Mouse (Mus musculus) large intestine, adult 2 months (tissue): ENCODE measurements around the gene Mettl22. TPM values are rescaled to one million over a fixed set of nuclear protein-coding genes. Genes with fewer than 3 reads are reported as not detected.

Source experiments
- DNase-seq: peaks from one replicate; pipeline ENCODE4 v3.0.0-alpha.2; 2012; ENCODE audit warnings: low read depth, low spot score
- WGBS: fragments of 180-500 bp; shearing (Covaris S2); methylation state at CpG from one replicate; pipeline ENCODE4 v1.1.7; 2018; 5-methylcytosine and 5-hydroxymethylcytosine counted together
- polyA plus RNA-seq: library from polyadenylated mRNA; depleted of rRNA; stranded (reverse); fragments of >200 nt; gene quantifications from 2 replicates; pipeline ENCODE4 v1.2.3, GENCODE M21; 2012; rRNA removed

Mettl22 gene
- 10.4 and 12.2 TPM in 2 replicates for polyA plus RNA-seq

DNA sequence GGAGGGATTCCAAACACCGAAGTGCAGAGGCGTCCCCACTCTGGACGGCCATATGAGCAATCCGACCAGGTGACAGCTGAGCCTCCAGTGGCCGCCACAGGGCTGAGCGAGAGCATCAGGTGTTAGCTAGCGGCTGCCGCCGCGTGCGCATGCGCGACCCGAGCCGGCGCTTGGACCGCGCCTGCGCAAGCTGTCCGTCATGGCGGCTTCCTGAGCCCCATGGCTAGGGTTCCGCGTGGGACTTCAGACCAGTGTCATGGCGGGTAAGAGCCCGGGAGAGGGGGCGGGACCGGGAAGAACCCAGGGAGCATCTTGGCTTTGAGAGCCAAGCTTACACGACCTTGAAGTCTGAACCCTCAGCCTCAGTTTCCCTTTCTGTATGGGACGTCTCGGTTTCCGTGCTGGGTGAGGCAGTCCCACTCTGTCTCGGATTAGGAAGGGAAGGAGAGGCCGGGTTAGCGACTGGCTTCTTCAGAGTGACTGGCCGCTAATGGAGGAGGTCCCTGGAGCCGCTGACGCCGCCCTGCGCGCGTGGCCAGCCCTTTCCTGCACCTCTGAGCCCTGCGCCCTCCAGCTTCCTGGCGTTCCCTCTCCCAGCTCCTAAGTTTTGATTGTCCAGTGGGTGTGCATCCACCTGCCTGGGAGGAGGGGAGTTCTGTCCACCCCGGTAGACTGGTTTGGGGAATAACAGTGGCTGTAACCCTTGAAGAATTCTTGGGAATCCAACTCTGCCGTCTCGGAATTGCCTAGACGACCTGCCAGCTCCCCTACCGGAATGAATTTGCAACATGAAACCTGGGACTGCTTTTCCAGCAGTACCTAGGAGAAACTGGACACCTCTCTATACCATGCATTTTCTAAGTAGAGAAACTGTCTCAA is at the start of gene Mettl22:
Mettl22 (plus strand) TSS at position 186 of the 879 bp plus-strand sequence.
- DNase-seq, result peak; percentile 67
- WGBS, result 1% methylated on average over 48 of the region's 48 CpGs

GRCm38 (mm10) chr16:8420842-8421241 is 49.7 kb upstream of the Mettl22 start:
- no peak for DNase-seq

GRCm38 (mm10) chr16:8423626-8424114 is 46.9 kb upstream of the Mettl22 start:
- WGBS, result 38% methylated on average over 7 of the region's 7 CpGs
- DNase-seq, result no peak

More at GRCm38 (mm10) chr16:8420842-8421241, 49.7 kb upstream of the Mettl22 start:
- WGBS, result 80% methylated on average over 4 of the region's 4 CpGs

- 6% methylated on average over 43 of the region's 43 CpGs for WGBS
- no peak for DNase-seq
These were observed 46.2 kb upstream of the Mettl22 start for GRCm38 (mm10) chr16:8424161-8424970.

DNA sequence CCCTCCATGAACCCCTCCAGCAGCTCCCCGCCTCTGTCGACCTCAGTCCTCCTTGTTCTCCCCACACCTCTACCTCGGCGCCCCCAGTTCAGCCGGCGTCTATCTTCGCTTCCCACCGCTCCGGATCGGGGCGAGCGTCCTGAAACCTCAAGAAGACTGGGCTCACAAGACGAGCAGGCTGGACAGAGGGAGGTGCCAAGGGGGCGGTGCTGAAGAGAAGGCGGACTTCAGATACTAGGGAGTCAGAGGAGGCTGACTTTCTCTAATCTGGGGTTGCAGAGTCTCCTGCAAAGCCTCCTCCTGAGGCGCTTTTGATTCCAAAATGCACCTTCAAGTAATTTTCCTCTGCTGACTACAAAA is 45.6 kb upstream of the Mettl22 start, which contains the start of gene Tmem114:
Tmem114 (minus strand) TSS at position 166 of the 360 bp plus-strand sequence.
- 2% methylated on average over 16 of the region's 16 CpGs for whole genome bisulfite sequencing
- no peak for DNase-seq

- no peak for DNase-seq
- WGBS, result 72% methylated on average over 5 of the region's 5 CpGs
These were observed 44.9 kb upstream of the Mettl22 start for GRCm38 (mm10) chr16:8425736-8426135.

DNA sequence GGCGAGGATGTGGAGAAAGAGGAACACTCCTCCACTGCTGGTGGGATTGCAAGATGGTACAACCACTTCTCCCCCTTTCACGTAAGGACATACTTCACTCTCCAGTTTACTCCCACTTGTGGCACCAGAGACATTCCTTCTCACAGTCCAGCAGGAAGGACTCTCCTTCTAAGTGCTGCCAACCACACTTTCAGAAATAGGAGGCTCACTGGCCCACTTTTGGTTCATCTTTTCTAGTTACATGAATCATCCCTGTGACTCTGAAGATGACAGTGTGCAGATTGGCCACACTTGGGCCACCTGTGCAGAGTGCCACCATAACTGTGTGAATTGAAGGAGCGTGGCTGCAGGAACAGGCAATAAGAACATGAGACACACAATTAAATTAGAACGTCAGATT is 41.1 kb upstream of the Mettl22 start:
- DNase-seq, result no peak
- 78% methylated on average over 4 of the region's 4 CpGs for WGBS

DNA sequence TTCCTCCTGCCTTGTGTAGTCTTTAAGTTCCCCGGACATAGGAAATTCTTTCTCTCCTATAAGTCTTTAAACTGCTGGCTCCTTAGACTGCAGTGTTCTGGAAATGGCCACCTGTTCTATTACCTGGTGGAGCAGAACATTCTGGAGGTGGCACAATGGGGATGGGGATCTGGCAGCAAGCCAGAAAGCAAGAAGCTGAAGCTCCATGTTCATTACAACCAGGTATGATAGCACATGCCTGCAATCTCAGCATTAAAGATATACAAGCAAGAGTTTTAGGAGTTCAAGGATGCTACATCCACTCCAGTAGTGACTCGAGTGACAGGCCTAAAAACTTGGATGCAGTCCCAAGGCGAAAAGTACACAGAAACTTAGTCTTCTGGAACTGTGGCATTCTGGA is 38.0 kb upstream of the Mettl22 start:
- WGBS, result 76% methylated on average over 3 of the region's 3 CpGs
- no peak for DNase-seq

- 79% methylated on average over 7 of the region's 7 CpGs for WGBS
These were observed 25.7 kb upstream of the Mettl22 start for GRCm38 (mm10) chr16:8444911-8445310.

GRCm38 (mm10) chr16:8446256-8446655 is 24.3 kb upstream of the Mettl22 start:
- no peak for DNase-seq
- WGBS, result 52% methylated on average over 6 of the region's 6 CpGs

More at GRCm38 (mm10) chr16:8444911-8445310, 25.7 kb upstream of the Mettl22 start:
- no peak for DNase-seq

- no peak for DNase-seq
- 96% methylated on average over 2 of the region's 2 CpGs for WGBS
These were observed 17.3 kb upstream of the Mettl22 start for GRCm38 (mm10) chr16:8453301-8453700.

DNA sequence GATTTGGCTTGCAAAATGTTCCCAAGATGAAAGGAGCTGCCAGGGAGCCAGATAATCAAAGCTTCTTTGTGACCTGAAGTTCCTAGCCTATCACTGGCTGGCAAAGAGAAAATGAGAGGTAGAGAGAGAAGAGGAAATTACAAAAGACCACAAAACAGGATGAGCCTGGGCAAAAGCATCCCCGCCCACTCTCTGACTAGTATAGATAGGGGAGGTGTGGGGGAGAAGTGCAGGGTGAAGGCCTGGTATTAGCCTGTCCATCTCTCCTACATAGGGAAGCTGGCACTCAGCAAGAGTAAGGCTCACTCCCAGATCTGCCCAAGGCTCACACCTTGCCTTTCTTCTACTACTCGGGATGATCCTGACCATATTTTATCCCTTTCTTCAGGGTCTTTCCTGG is 15.4 kb upstream of the Mettl22 start:
- no peak for DNase-seq
- WGBS, result 44% methylated on average over 2 of the region's 2 CpGs

GRCm38 (mm10) chr16:8458391-8458790 is 12.2 kb upstream of the Mettl22 start:
- 89% methylated on average over 4 of the region's 4 CpGs for WGBS
- no peak for DNase-seq

DNA sequence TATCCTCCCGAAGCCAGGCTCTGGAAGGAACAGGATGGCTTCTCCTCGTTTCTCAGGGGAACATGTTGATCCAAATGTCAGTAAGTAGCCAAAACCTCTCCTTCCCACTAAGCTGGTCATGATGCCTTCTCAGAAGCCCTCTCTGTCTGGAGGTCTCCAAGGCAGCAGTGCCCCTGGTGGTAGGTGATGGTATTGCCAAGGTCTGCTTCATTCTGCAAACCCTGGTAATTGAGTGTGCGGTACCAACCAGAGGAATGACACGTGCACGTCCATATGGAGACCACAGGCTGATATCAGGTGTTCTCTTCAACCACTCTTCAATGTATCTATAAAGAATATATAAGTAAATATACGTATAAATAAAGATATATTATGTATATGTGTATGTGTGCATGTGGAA is 11.5 kb upstream of the Mettl22 start:
- DNase-seq, result peak; percentile 18
- WGBS, result 23% methylated on average over 6 of the region's 6 CpGs

- no peak for DNase-seq
- 75% methylated on average over 2 of the region's 2 CpGs for WGBS
These were observed 456 bp upstream of the Mettl22 start for GRCm38 (mm10) chr16:8470132-8470531.

- DNase-seq, result no peak
- 94% methylated on average over 9 of the region's 9 CpGs for WGBS
These were observed 16.9 kb downstream of the Mettl22 start for GRCm38 (mm10) chr16:8487396-8488005.

- WGBS, result 89% methylated on average over 5 of the region's 5 CpGs
- DNase-seq, result no peak
These were observed 18.8 kb downstream of the Mettl22 start for GRCm38 (mm10) chr16:8489340-8489739.

- WGBS, result 22% methylated on average over 13 of the region's 13 CpGs
- no peak for DNase-seq
These were observed 21.3 kb downstream of the Mettl22 start for GRCm38 (mm10) chr16:8491743-8492490.

DNA sequence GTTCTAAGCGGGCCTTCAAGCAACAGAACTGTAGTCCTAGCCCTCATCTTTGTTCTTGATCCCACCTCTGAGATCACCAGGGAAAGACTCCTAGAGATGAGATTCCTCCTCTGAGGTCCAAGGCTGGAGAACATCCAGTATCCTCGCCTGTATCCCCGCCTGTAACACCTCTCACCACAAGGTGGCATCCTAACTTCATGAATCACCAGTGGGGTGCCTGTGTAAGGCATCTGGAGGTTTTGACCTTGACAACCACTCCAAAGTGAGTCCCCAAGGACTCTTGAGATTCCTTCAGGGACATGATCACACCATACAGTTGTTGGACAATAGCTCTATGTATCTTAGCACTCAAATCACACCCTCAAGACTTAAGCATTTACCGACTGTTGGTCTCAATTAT is 23.7 kb downstream of the Mettl22 start:
- DNase-seq, result no peak
- 23% methylated on average over 4 of the region's 4 CpGs for WGBS
